Mouse (Mus musculus) stomach, postnatal 0 days (tissue): Measurements from ENCODE around the gene Mmd2.

Source experiments
- CTCF ChIP-seq: IDR thresholded peaks from 2 replicates; pipeline ENCODE4 v1.5.1; 2016; ENCODE audit warnings: antibody characterized with exemption, low read depth, mild to moderate bottlenecking, moderate library complexity
- EP300 ChIP-seq: optimal IDR thresholded peaks from 2 replicates; pipeline ENCODE3; 2016; ENCODE audit warnings: antibody characterized with exemption

GRCm38 (mm10) chr5:142574323-142575057 is 34.1 kb downstream of the Mmd2 start:
- TF ChIP-seq CTCF, result no peak
- no peak for TF ChIP-seq EP300
